Mouse (Mus musculus) limb, embryonic 15.5 days (tissue): Measurements from ENCODE around the gene D17H6S53E. TPM values are rescaled to one million over a fixed set of nuclear protein-coding genes. Genes with fewer than 3 reads are reported as not detected.
"Not testable (repeated sequence)": the region's sequence is repeated elsewhere in the genome, so short reads cannot be mapped to it uniquely, and the experiment has no call there.

ENCODE experiments used
- ATAC-seq: fragments of 200-750 bp; cut with Nextera tagmentation; 2 replicates; pipeline ENCODE4 v1.8.0; 2017; ENCODE audit warnings: low read depth, moderate TSS enrichment; ENCODE audit not compliant: insufficient number of reproducible peaks, low FRiP score, low TSS enrichment
- H3K27ac ChIP-seq: fragments of 300-500 bp; sonication (generic); 2 replicates; pipeline ENCODE4 v1.5.1; 2015; ENCODE audit warnings: moderate library complexity, mild to moderate bottlenecking, inconsistent platforms
- H3K27me3 ChIP-seq: fragments of 300-500 bp; sonication (generic); 2 replicates; pipeline ENCODE4 v1.6.1; 2015; ENCODE audit warnings: inconsistent platforms
- H3K36me3 ChIP-seq: fragments of 300-500 bp; sonication (generic); 2 replicates; pipeline ENCODE4 v1.6.1; 2015; ENCODE audit warnings: inconsistent platforms
- H3K4me1 ChIP-seq: fragments of 300-500 bp; sonication (generic); 2 replicates; pipeline ENCODE4 v1.6.1; 2015; ENCODE audit warnings: inconsistent platforms
- H3K4me2 ChIP-seq: fragments of 300-500 bp; sonication (generic); 2 replicates; pipeline ENCODE4 v1.6.1; 2015; ENCODE audit warnings: mild to moderate bottlenecking, inconsistent platforms
- H3K4me3 ChIP-seq: fragments of 300-500 bp; sonication (generic); 2 replicates; pipeline ENCODE4 v1.5.1; 2015; ENCODE audit warnings: mild to moderate bottlenecking, inconsistent platforms
- H3K9ac ChIP-seq: fragments of 300-500 bp; sonication (generic); 2 replicates; pipeline ENCODE4 v1.6.1; 2015; ENCODE audit warnings: inconsistent platforms
- H3K9me3 ChIP-seq: fragments of 300-500 bp; sonication (generic); 2 replicates; pipeline ENCODE4 v1.6.1; 2016; ENCODE audit warnings: inconsistent platforms
- WGBS: fragments of 180-500 bp; shearing (Covaris S2); methylation state at CpG from one replicate; pipeline ENCODE4 v1.1.7; 2015; 5-methylcytosine and 5-hydroxymethylcytosine counted together
- polyA plus RNA-seq: library from polyadenylated mRNA; unstranded; fragments of >200 nt; fragmentation: Nextera tagmentation; extraction: Ambion mirVana; gene quantifications from 2 replicates; pipeline ENCODE4 v1.2.1, GENCODE M21; 2015

D17H6S53E gene
- polyA plus RNA-seq, 1 experiment from 2014 or later: 10.5 TPM

DNA sequence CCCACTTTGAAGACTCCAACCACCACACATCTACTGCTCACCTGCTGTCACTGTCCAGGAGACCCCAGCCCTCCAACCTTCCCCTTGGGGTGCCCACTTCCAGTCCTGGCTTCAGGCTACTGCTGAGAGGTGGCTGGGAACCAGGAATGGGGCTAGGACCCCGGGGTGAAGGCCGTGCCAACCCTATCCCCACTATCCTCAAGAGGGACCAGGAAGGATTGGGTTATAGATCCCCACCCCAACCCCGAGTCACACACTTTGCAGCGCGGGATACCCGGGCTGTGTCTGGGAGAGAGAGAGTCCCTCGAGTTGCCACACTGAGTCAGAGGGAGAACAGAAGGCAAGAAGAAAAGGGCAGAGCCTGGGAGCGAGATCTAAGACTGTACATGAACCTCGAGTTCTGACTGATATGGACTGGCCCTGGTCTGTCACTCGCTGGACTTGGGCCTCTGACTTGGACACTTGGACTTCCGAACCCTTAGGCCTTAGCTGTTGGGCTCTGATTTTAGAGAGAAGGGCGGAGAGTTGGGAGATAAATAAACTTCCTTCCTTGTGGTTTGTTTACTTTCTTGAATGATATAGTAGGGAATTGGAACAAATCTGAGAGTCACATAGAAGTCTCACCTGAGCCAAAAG is 1.8 kb upstream of the D17H6S53E start:
- not testable (repeated sequence) for H3K27me3 ChIP-seq, H3K9ac ChIP-seq, H3K9me3 ChIP-seq, H3K27ac ChIP-seq, H3K4me3 ChIP-seq, ATAC-seq, H3K4me2 ChIP-seq
- WGBS: 94% methylated on average over 12 of the region's 12 CpGs
- H3K4me1 ChIP-seq: peaks cover 52% of the 10 kb centered on the region
- peaks cover 26% of the 10 kb centered on the region for H3K36me3 ChIP-seq

DNA sequence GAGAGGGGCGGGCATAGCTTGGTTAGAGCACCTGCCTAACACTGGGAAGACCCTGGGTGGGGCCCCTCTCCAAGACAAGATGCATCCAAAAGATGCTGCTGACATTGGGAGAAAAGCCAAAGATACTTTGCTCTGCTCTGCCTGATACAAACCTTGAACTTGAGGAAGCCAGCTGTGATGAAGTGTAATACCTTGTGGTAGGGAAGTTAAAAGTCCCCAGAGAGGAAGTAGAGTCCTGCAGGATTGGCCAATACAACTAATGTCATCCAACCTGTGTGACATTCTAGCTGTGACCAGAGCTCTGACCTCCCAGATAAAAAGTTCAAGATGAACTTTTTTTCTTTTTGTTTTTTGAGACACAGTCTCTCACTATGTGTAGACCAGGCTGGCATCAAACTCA is 1.1 kb upstream of the D17H6S53E start:
- 93% methylated on average over 1 of the region's 1 CpGs for WGBS
- Histone ChIP-seq H3K4me2 (peak overlapping the region; percentile 65), H3K9me3 (no peaks in the 10 kb centered on the region), H3K4me1 (peaks cover 47% of the 10 kb centered on the region), H3K4me3 (no peak overlapping the region), H3K27ac (peak overlapping the region; percentile 90; the same call in 1 of the 2 replicates), H3K36me3 (peaks cover 27% of the 10 kb centered on the region), H3K27me3 (no peaks in the 10 kb centered on the region), H3K9ac (no peak overlapping the region)
- no peak for ATAC-seq

DNA sequence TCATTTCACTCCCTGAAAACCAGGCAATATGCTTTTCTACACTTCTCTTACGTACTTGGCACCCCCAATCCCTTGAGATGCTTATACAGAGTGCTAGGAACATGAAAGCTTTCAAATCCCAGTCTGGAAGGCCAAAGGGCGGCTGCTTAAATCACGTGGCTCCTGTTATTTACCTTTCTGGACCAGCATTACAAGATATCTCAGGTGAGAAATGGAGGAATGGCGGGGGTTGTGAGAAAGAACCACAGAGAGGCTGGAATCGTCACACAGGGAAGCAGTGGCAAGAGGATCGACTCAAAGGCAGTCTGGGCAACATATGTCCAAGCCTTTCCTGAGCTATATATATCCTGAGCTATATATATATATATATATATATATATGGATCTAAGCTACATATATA is 595 bp upstream of the D17H6S53E start:
- WGBS: 26% methylated on average over 6 of the region's 6 CpGs
- H3K27ac ChIP-seq: peak overlapping the region; percentile 90
- peaks cover 42% of the 10 kb centered on the region for H3K4me1 ChIP-seq

DNA sequence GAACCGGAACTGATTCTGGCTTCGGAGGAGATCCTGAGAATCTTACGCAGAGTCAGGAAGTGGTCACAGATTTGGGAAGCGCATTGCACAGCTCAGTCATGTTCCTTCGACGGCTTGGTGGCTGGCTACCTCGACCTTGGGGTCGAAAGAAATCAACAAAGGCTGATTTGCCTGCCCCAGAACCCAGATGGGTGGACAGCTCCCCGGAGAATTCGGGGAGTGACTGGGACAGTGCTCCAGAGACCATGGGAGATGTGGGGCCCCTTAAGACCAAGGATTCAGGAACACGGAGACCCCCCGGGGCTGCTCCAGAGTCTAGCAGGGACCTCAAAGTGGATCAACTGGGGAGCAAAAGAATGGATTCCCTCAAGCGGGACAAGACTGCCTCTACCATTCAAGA is 844 bp downstream of the D17H6S53E start:
- no peak for ATAC-seq
- H3K4me1 ChIP-seq: peaks cover 37% of the 10 kb centered on the region
- no peaks in the 10 kb centered on the region for H3K27me3 ChIP-seq
- no peaks in the 10 kb centered on the region for H3K9me3 ChIP-seq
- WGBS: 70% methylated on average over 13 of the region's 13 CpGs
- peak overlapping the region; percentile 90; the same call in 1 of the 2 replicates for H3K27ac ChIP-seq
- peak overlapping the region; percentile 76; the same call in 1 of the 2 replicates for H3K9ac ChIP-seq
- H3K4me2 ChIP-seq: peak overlapping the region; percentile 65
- H3K4me3 ChIP-seq: peak overlapping the region; percentile 67
- H3K36me3 ChIP-seq: peaks cover 32% of the 10 kb centered on the region

More for the DNA sequence above, 595 bp upstream of the D17H6S53E start:
- H3K4me3 ChIP-seq: peak overlapping the region; percentile 67
- H3K9me3 ChIP-seq: no peaks in the 10 kb centered on the region
- H3K27me3 ChIP-seq: no peaks in the 10 kb centered on the region
- H3K36me3 ChIP-seq: peaks cover 32% of the 10 kb centered on the region
- H3K4me2 ChIP-seq: peak overlapping the region; percentile 65
- ATAC-seq: no peak
- 0 out of 2 replicates have a peak overlapping the region, but pooled peaks have one; percentile 76 for H3K9ac ChIP-seq

DNA sequence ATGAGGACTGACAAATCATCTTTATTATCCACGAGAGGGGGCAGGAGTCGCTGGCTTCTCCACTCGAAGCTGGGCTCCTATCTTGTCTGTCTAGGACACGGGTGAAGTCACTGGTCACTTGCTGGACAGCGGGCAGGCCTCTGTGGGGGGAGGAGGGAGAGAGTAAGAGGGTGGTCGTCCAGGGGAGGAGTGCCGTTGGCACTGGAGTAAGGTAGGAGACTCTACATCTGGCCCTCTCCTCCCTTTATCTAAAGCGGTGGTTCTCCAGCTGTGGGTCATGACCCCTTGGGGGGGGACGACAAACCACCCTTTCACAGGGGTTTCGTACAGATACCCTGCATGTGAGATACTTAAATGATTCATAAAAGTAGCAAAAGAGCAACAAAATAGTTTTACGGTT is 2.8 kb downstream of the D17H6S53E start:
- peaks cover 33% of the 10 kb centered on the region for H3K4me1 ChIP-seq
- WGBS: 68% methylated on average over 11 of the region's 11 CpGs

DNA sequence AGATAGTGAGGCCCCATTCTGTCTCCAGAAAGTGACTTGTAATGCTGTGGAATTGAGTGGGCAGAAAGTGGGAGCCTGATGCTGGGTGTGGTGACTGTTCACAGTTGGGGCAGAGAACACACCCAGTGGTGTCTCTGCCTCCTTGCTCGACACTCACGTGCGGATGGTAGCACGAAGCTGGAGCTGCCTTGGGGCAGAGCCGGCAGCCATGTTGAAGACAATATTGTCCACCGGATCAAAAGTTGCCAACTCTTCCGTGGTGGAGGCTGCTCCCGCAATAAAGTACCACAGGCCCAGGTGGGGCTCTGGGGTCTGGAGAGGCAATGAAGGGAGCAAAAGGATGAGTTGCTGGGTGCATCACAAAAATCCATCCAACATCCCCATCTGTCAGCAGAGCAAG is 4.9 kb downstream of the D17H6S53E start:
- Histone ChIP-seq H3K27me3 (no peaks in the 10 kb centered on the region), H3K9me3 (no peaks in the 10 kb centered on the region), H3K4me2 (no peak overlapping the region), H3K9ac (no peak overlapping the region), H3K36me3 (peaks cover 19% of the 10 kb centered on the region), H3K4me1 (peaks cover 22% of the 10 kb centered on the region), H3K27ac (no peak overlapping the region), H3K4me3 (no peak overlapping the region)
- no peak for ATAC-seq
- 85% methylated on average over 8 of the region's 8 CpGs for WGBS

More for the DNA sequence above, 2.8 kb downstream of the D17H6S53E start:
- Histone ChIP-seq H3K27ac (no peak overlapping the region), H3K36me3 (peaks cover 26% of the 10 kb centered on the region), H3K27me3 (no peaks in the 10 kb centered on the region), H3K9me3 (no peaks in the 10 kb centered on the region), H3K9ac (no peak overlapping the region), H3K4me3 (no peak overlapping the region), H3K4me2 (no peak overlapping the region)
- ATAC-seq: no peak

DNA sequence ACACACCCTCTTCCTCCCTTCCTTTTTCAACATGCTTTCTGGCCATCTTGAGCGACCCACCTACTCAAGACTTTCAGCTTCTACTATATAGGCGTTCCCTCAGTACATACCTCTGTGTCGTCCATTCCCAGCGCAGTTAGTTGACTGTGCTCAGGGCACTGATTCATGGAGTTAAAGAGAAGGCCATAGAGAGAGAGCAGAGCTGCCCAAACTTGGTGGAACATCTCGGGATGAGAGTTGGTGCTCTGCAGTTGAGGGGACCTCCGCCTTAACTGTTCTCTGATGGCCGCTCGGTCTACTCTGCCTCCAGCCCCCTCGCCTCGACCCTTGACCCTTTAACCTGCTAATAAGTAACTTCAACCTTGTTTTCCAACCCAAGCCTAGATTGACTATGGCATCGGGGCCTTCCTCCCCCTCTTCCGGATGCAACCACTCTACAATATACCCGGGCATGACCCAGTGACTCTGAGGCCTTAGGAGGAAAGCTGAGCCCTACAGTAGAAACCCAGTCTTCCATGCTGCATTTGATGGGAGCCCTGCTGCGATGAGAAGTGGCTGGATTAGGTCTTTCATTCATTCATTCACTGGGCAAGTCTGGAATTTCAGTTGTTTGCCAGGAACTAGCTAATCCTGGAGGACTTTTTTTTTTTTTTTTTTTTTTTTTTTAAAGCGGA is 5.5 kb downstream of the D17H6S53E start, which contains the start of gene Apom:
Gene Apom, minus strand, starts transcription at position 551 of the 674 bp plus-strand sequence.
- Histone ChIP-seq H3K4me2 (no peak within 1 kb of the TSS), H3K27me3 (no peaks in the 10 kb centered on the region), H3K4me3 (no peak within 1 kb of the TSS), H3K36me3 (peaks cover 19% of the 10 kb centered on the region), H3K9ac (no peak within 1 kb of the TSS), H3K27ac (no peak within 1 kb of the TSS), H3K4me1 (peaks cover 23% of the 10 kb centered on the region), H3K9me3 (no peaks in the 10 kb centered on the region)
- no peak for ATAC-seq
- 80% methylated on average over 15 of the region's 15 CpGs for WGBS

DNA sequence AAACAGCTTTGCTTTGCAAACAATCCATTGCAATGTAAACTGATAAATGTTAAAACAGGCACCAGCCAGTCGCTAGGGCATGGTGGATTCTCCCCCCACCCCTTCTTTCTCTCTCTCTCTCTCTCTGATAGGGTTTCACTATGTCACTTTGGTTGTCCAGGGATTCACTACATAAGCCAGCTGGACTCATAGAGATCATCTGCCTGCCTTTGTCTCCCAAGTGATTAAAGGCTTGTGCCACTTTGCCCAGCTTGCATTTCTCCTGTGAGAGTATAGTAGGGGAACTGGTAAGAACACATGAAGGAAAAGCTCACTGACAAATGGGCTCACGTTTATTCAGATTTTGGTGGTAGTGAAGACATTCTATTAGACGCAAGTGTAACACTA is 6.0 kb downstream of the D17H6S53E start:
- no peak overlapping the region for H3K4me3 ChIP-seq
- H3K4me2 ChIP-seq: no peak overlapping the region
- ATAC-seq: no peak
- no peak overlapping the region for H3K27ac ChIP-seq
- H3K9ac ChIP-seq: no peak overlapping the region
- H3K9me3 ChIP-seq: no peaks in the 10 kb centered on the region
- peaks cover 19% of the 10 kb centered on the region for H3K36me3 ChIP-seq
- no peaks in the 10 kb centered on the region for H3K27me3 ChIP-seq
- WGBS: 79% methylated on average over 3 of the region's 3 CpGs
- H3K4me1 ChIP-seq: peaks cover 23% of the 10 kb centered on the region

DNA sequence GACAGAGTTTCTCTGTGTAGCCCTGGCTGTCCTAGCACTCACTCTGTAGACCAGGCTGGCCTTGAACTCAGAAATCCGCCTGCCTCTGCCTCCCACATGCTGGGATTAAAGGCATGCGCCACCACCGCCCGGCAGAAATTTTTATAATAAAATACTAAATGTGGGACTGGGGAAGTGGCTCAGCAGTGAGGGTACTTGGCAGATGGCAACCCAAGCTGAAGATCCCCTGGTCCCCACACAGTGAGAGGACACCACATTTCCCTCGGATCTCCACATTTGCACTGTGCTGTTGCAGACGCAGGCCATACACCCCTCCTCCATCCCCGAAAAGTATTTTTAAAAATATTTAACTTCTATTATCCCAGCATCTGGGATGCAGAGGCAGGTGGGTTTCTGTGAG is 7.3 kb downstream of the D17H6S53E start:
- WGBS: 91% methylated on average over 7 of the region's 7 CpGs
- H3K9ac ChIP-seq: no peak overlapping the region
- ATAC-seq: no peak
- H3K4me1 ChIP-seq: peaks cover 17% of the 10 kb centered on the region
- no peaks in the 10 kb centered on the region for H3K9me3 ChIP-seq
- H3K27ac ChIP-seq: no peak overlapping the region
- H3K36me3 ChIP-seq: peaks cover 20% of the 10 kb centered on the region
- H3K4me2 ChIP-seq: no peak overlapping the region
- no peaks in the 10 kb centered on the region for H3K27me3 ChIP-seq
- H3K4me3 ChIP-seq: no peak overlapping the region

DNA sequence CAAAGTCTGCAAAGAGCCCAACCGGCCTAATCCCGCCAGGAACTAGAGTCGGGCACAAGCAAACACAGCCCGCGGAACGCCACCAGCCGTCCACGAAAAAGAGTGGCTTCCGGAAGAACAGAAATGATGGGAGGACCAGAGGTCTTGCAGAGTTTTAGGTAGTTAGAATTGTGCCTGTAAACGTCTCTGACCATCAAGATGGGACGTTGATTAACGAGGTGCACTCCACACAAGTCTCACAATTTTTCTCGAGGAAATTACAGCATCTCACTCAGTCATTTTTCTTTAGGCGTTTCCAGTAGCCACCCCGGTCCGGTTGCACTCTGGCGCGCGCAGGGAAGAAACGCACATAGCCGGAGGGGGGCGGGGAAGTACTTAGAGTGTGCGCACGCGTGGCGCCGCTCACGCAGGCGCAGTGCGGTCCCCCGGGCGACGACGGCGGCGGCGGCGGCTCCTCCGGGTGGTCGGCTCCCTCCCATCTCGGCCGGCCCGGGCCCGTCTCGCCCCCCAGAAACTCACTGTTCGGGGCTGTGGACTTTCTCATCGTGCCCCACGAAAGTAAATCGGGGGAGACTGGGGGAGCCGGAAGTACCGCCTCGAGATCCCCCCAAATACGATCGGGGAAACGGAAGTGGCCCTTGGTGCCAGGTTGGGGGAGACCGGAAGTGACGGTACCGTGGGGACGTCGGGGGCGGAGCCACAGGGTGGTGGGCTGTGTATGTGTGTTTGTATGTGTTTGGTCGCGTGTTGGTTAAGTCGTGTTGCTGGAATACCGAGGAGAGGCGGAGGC is 8.8 kb downstream of the D17H6S53E start, which contains the start of gene Bag6:
Gene Bag6, plus strand, starts transcription at position 378 of the 790 bp plus-strand sequence.
- Histone ChIP-seq H3K4me2 (peak within 1 kb of the TSS; percentile 75), H3K4me1 (peaks cover 14% of the 10 kb centered on the region), H3K36me3 (peaks cover 25% of the 10 kb centered on the region), H3K9ac (peak within 1 kb of the TSS; percentile 50), H3K27ac (peak within 1 kb of the TSS; percentile 97), H3K4me3 (peak within 1 kb of the TSS; percentile 75), H3K27me3 (no peaks in the 10 kb centered on the region), H3K9me3 (no peaks in the 10 kb centered on the region)
- ATAC-seq: peak; percentile 94
- WGBS: under 1% methylated on average over 66 of the region's 66 CpGs

DNA sequence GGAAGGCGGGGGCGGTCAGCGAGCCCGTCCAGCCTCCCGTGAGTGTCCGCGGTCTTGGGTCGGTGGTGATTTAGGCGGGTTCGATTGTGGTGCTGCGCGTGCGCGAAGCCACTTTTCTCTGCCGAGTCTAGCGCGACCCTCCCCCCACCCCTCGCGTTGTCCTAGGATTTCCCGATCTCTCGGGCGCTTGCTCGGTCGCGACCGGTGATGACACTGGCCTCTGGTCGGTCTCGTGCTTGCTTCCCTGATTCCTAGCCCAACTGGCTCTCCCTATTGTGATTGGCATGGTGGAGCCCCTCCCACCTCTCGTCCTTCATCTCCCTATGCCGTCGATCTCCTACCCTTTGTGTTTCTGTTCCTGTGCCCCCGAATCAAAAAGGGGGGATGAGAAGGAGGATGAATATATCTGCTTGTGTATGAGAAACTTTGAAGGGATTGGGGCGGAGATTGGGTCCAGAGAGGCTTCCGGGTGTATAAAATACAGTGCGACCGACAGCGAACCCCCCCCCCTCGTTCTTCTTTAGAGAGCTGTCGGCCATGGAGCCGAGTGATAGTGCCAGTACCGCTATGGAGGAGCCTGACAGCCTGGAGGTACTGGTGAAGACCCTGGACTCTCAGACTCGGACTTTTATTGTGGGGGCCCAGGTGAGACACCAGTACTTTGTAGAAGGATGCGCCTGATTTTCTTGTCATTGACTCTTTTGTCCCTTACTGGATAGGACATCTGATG is 9.6 kb downstream of the D17H6S53E start:
- Histone ChIP-seq H3K9me3 (no peaks in the 10 kb centered on the region), H3K9ac (peak overlapping the region; percentile 50), H3K27me3 (no peaks in the 10 kb centered on the region), H3K27ac (peak overlapping the region; percentile 97), H3K4me2 (peak overlapping the region; percentile 75), H3K4me1 (peaks cover 14% of the 10 kb centered on the region), H3K4me3 (peak overlapping the region; percentile 75), H3K36me3 (peaks cover 26% of the 10 kb centered on the region)
- under 1% methylated on average over 43 of the region's 43 CpGs for WGBS
- ATAC-seq: peak; percentile 38
